Mouse (Mus musculus): Measurements from ENCODE around the gene Amh.

Amh gene

DNA sequence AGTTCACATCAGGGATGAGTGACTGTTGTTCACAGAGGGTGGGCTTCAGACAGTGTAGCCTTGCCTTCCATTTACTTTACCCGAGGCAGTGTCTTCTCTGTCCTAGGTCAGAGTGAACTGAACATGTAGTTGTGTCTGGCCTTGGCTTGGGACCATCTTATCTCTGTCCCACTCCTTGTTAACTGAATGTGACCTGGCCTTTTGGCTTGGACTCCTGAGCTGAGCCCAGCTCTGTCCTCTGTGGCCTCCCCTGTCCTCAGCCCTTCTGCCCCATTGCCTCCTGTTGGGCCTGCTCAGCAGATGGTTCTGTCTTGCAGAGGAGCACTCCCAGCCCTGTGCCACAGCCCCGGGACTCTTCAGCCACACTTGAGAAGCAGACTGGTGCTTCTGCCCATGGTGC lies 17.5 kb upstream of the Amh start:
- no peak for DNase-seq (ENCODE audit: low read depth)

DNA sequence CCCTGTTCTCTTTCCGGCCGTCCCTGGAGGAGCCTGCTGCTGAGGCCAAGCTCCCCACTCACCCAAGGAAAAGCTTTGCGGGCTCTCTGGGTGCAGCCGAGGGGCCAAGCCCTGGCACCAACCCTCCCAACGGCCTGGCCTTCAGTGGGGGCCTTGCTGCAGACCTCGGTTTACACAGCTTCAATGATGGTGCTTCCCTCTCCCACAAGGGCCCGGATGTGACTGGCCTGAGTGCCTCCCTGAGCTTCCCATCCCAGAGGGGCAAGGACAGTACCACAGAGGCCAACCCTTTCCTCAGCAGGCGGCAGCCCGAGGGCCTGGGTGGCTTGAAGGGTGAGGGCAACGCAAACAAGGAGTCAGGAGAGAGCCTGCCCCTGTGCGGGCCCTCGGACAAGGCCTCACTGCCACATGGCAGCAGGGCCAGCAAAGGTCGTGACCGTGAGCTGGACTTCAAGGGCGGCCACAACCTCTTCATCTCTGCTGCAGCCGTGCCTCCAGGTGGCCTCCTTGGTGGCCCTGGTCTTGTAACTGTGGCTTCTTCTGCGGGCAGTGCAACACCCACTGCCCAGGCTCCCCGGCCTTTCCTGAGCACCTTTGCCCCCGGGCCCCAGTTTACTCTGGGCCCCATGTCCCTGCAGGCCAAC lies 14.2 kb upstream of the Amh start:
- DNase-seq (ENCODE audit: low read depth): no peak

DNA sequence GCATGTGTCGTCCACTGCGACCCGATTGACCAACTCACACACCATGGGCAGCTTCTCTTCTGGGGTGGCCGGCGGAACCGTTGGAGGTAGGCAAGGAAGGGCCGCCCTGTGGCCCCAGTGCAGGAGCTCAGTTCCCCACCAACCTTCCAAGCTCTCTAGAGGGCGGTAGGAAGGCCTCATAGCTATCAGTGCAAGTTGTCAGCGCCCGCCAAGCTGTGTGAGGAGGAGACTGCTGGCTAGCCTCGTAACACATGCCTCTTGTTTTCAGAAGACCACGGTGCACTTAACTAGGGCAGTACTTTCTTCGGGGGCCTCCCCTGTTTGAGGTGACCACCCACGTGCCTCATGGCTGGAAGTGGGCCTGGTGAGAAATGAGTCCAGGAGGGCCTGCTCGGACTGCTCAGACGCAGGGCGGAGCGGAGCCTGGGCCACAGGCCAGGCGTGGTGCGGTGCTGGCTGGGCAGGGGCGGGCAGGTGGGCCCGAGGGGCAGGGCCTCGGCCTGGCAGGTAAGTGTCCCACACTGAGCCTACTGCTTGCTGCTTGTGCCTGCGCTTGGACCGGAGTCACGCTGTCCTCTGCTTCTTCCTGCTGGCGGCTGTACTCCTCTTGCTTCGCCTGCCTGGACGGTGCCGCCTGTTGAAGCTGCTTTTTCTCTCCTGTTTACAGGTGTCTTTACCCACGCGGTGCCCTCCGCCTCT lies 13.4 kb upstream of the Amh start:
- no peak for DNase-seq (ENCODE audit: low read depth)

DNA sequence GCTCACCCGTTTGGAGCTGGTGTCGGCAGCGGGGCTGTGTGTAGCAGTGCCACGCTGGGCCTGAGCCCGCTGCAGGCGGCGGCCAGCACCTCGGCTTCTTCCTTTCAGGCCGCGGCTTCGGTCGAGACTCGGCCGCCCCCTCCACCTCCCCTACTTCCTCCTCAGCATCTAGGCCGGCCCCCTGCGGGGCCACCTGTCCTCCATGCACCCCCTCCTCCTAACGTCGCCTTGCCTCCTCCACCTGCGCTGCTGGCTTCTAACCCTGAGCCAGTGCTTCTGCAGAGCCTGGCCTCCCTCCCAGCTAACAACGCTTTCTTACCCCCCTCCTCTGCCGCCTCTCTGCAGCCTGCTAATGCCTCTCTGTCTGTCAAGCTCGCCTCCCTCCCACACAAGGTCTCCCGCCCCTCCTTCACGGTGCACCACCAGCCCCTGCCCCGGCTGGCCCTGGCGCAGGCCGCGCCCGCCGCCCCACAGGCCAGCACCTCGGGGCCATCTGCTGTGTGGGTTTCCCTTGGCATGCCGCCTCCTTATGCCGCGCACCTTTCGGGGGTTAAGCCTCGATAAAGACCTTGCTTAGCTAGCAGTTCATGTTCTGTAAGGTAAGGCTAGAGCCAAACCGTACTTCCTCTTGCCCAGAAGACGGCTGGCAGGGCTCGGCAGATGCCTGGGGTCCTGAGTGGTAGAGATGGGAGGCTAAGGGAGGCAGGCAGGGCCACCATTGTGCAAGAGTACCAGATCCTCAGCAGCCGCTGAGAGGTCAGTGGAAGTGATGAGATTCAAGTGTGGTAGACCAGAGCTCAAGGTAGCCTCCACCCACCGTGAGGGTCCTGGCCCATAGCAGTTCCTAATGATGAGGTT lies 12.6 kb upstream of the Amh start:
- no peak for DNase-seq (ENCODE audit: low read depth)

DNA sequence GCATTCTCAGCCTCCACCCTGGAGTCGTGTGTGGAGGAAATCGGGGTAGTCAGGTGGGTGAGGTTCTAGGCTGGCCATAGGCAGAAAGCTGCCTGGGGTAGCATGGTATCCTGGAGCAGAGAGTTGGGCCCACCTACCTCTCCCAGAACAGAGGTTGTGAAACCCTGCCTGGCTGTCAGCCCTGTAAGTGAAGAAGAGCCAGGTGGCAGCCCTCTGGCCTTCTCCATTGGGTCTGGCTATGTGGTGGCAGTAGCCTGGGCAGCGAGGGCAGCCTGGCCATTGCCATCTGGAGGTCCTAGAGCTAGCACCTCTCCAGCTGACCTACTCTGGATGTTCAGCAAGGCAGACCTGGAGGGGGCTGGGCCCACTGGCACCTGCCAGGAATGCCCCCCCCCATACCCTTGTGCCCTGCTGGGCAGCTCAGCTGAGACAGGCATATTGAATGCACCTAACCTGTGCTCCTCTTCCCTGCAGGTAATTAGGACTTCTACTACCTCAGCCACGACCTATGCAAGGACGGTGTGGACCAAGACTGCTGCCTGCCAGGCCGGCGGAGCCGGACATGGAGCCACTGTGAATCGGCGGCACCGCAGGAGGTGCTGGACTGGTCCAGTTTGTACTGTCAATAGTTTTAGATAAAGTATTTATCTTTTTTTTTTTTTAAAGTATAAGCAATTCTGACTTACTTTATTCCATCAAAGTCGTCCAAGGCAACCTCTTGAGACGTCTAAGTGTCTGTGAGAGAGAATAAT lies 11.8 kb upstream of the Amh start:
- DNase-seq (ENCODE audit: low read depth): no peak

DNA sequence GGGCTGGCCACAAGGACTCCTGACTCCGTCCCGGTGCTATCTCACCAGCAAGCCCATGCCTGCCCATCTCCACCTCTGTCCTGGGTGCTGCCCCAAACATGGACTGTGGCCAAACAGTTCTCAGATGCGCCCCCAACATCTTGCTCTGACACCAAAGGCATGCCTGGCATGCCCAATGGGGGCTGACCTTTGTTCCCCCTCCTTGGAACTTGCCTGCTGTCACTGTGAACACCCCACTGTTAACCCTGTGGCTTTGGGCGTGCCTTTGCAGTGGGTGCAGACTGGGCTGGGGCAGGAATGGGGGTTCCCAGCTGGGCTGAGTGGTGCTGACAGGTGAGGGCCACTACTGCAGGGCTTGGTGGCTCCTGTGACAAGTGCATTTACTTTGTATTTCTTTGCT lies 11.2 kb upstream of the Amh start:
- no peak for DNase-seq (ENCODE audit: low read depth)

DNA sequence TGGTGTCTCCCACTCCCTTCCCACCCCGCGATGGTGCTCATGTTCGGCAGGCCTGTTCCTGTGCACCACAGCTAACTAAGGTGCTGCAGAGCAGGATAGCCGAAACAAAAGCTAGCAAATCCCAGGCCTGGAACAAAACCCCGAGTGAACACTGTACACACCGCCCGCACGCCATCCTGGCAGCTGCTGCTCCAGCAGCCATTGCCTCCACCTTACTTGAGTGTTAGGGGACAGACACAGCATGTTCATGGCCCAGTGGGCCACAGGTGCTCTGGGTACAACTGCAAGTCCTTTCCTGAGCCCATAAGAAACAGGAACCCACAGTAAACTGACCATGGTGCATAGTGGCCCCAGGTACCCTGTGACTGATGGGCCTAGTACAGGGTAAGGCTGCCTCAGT lies 10.3 kb upstream of the Amh start:
- DNase-seq (ENCODE audit: low read depth): no peak

DNA sequence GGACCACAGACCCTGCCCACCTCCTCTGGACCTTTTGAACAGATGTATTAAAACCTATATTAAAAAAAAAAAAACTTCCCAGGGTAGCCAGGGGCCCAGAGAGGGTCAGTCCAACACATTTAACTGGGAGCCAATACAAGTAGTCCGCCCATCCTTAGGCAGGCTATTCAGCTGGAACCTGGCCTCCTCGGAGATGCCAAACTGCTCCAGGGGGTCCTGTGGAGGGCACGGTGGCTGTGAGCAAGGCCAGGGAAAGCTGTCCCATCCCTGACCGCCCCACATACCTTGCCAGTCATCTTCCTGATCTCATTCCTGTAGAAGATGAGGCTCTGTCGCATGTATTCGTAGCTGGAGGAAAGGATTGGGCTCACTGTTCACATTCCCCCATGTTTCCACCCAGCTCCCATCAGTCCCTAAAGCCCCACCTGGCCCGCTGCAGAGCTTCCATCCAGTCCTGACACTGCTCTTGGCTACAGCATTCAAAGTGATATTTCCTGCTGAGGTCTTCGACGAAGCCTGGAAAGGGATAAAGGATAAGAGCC lies 8.7 kb upstream of the Amh start:
- no peak for DNase-seq (ENCODE audit: low read depth)

DNA sequence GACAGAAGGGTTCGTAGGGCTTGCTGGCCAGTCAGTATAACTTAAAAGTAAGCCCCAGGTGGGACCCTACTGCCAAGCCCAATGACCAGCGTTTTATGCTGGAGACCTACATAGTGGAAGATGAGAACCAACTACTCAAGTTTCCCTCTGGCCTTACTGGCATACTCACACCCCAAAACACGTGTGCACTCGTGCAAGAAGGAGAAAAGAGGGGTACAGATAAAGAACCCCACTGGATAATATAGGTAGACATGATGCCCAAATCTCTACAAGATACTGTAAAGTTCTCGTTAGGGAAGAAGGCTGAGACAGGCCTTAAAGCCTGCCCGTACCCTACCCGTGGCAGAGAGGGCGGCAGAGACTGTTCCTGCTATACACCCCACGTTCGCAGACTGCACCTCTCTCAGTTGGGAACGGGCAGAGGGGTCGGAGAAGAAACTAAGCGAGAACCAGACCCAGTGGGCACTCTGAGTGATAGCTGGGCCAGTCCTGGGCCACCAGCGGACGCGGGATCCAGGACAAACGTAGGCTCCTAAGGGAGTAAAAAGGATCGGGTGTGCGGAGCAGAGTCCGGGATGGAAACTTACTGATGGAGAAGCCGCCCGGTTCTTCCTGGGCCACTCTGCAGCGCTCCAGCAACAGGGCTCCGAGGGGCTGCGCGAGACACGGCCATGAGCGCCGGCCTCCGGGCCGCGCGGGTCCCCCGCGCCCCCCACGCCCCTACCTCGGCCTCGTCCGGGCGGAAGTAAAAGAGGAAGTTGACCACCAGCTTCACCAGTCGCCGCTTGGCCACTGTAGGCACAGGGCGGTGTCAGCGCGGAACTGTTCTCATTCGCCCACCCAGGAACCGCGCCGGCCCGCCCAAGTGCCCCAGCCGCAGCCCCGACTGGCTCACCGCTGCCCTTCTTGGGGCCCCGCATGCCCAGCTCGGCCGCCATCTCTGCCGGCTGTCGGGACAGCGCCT lies 7.6 kb upstream of the Amh start:
- no peak for DNase-seq (ENCODE audit: low read depth)

DNA sequence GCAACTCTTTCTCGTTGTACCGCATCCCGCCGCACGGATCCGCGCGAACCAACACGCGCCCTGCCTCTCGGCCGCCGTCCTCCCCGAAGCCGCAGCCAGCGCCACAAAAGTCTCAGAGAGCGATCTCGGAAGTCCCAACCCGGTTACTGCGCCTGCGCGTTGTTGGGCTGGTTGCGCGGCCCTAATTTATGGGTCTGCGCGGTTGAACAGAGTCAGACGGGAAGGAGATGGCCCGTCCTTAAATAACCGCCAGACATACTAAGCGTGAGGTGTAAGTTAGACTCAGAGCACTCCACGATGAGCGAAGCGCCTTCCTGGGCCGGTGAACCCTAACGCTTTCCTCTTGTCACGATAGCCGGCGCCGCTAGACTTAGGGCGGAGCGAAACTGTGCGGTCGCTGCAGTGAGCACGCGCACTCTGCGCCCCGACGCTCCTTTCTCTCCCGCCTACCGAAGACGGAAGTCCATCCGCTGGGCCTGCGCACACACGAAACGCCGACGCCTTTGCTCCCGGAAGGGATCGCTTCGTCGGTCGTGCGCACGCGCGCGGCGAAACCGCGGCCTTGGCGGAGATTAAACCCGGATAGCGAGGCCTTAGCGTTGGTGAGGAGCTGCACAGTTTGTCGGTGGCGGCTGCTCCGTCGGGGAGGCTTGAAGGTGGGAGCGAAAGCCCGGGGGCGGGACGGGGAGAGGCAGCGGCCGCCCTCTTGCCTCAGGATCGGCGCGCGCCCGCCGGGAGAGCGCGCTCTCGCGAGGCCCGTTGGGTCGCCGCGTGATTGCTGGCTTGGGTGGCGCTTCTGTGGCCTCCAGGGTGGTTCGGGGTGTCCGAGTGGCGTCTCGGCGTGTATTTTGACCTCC lies 6.7 kb upstream of the Amh start, which contains the start of the genes Sf3a2 and Plekhj1:
Sf3a2 (plus strand) TSS at position 49 of the 857 bp plus-strand sequence.
Plekhj1 (minus strand) TSS at position 477 of the 857 bp plus-strand sequence.
- peak; percentile 93 for DNase-seq (ENCODE audit: low read depth)

DNA sequence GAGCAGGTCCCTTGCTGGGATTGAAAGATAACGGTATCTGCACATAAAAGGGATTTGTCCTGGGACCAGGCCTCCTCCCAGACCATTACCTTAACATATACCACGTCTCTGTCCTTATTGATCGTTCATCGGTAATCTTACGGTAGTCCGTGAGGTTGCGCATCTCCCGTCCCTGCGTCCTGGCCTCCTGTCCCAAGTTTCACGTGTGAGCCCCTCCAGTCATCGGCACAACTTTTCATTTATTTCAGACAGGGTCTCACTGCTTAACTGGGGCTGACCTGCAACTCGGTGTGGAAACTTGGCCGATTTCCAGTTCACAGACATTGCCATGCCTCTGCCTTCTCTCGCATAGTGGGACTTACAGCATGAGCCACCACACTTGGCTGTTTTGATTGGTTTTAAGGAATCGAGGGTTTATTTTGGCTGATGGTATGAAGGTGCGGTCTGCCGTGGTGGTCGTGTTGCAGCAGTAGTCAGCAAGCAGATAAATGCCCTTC lies 5.9 kb upstream of the Amh start:
- no peak for DNase-seq (ENCODE audit: low read depth)

DNA sequence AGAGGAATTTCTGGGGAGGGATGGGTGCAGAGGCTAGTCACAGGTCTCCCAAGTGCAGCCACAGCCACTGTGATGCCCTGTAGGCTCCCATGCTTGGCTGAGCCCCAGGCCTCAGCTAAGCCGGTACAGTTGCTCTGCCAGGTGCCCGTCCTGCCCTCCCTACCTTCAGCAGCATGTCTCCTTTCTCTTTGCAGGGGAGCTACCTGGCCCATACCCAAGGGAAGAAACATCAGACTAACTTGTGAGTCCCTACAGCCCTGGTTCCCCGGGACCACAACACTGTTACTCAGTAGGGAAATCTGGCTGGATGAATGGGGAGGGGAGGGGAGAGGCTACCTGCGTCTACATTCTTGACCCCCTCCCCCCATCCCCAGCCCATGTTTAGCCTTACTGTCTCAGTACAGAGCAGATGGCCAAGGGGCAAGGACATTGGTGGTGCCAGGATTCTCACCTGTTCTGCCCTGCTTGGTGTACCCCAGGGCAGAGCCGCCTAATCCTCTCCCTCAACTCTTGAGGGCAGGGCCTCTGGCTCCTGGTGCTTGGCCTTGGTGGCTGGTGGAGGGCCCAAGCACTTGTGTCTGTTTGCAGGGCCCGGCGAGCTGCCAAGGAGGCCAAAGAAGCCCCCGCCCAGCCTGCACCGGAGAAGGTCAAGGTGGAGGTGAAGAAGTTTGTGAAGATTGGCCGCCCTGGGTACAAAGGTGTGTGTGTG lies 2.7 kb upstream of the Amh start:
- no peak for DNase-seq (ENCODE audit: low read depth)

DNA sequence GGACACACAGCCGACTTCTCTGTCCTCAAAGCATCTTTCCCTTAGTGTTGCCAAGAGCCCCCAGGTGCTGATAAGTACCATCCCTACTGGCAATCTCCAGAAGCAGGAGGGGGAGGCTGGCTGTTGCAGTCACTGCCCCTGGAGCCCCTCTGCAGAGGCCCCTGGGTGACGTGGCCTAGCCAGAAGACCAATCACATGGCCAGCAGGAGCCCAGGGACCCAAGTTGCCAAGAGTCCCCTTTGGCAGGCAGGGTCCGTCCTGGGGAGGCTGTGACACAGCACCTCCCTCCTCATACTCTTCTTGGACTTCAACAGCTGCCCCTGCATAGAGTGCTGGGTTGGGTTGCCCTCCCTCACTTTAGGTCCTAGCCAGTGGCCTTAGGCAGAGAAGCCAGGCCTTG lies 2.0 kb upstream of the Amh start:
- DNase-seq (ENCODE audit: low read depth): no peak

DNA sequence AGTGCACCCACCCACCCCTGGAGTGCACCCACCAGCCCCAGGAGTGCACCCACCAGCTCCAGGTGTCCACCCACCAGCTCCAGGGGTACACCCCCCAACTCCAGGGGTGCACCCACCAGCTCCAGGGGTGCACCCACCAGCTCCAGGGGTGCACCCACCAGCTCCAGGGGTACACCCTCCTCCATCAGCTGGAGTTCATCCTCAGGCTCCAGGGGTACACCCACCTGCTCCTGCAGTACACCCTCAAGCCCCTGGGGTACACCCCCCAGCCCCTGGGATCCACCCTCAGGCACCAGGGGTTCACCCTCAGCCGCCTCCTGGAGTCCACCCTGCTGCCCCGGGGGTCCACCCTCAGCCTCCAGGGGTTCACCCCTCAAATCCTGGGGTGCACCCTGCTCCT lies 703 bp upstream of the Amh start:
- no peak for DNase-seq (ENCODE audit: low read depth)

DNA sequence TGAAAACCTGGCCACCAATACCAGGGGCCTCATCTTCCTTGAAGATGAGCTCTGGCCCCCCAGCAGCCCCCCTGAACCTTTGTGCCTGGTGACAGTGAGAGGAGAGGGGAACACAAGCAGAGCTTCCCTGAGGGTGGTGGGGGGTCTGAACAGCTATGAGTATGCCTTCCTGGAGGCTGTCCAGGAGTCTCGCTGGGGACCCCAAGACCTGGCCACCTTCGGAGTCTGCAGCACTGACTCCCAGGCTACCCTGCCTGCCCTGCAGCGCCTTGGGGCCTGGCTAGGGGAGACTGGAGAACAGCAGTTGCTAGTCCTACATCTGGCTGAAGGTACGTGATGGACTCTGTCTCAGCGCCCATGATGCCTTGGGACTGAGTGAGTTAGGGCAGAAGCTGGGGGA lies 279 bp downstream of the Amh start:
- no peak for DNase-seq (ENCODE audit: low read depth)

DNA sequence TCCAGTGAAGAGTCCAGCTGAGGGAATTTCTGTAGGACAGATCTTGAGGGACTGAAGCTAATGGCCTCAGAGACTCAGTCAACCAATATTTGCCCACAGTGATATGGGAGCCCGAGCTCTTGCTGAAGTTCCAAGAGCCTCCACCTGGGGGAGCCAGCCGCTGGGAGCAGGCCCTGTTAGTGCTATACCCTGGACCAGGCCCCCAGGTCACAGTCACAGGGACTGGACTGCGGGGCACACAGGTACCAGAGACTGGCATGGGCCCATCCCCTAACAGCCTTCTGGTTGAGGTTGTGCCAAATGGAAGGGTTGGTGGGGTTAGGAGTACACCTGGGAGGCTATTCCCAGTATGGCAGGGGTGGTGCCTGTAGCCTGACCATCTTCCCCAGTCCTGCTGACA lies 882 bp downstream of the Amh start:
- peak; percentile 69 for DNase-seq (ENCODE audit: low read depth)

DNA sequence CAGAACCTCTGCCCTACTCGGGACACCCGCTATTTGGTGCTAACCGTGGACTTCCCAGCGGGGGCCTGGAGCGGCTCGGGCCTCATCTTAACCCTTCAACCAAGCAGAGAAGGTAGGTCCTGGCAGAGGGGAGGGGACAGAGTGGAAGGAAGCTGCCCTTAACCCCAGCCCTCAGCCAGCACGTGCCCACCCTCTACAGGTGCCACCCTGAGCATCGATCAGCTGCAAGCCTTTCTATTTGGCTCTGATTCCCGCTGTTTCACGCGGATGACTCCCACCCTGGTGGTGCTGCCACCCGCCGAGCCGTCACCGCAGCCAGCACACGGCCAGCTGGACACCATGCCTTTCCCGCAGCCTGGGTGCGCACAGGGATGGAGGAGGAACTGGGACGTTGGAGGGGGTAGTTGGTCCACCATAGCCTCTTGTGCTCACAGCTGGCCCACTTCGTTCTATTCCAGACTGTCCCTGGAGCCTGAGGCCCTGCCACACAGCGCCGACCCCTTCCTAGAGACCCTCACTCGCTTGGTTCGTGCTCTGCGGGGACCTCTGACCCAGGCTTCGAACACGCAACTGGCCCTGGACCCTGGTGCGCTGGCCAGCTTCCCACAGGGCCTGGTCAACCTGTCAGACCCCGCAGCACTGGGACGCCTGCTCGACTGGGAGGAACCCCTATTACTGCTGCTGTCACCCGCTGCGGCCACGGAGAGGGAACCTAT lies 1.5 kb downstream of the Amh start:
- DNase-seq (ENCODE audit: low read depth): no peak

DNA sequence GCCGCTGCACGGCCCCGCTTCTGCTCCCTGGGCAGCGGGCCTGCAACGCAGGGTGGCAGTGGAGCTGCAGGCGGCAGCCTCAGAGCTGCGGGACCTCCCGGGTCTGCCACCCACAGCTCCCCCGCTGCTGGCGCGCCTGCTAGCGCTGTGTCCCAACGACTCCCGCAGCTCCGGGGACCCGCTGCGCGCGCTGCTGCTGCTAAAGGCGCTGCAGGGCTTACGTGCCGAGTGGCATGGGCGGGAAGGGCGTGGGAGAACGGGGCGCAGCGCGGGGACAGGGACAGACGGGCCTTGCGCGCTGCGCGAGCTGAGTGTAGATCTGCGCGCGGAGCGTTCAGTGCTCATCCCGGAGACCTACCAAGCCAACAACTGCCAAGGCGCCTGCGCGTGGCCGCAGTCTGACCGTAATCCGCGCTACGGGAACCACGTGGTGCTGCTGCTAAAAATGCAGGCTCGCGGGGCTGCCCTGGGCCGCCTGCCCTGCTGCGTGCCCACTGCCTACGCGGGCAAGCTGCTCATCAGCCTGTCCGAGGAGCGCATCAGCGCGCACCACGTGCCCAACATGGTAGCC lies 2.1 kb downstream of the Amh start:
- DNase-seq (ENCODE audit: low read depth): no peak
